Mouse (Mus musculus) macrophage (primary cell): ENCODE results near the gene Mfsd2b. TPM values are rescaled to one million over a fixed set of nuclear protein-coding genes. Genes with fewer than 3 reads are reported as not detected.

Experiments used
- polyA plus RNA-seq: library from polyadenylated mRNA; stranded (reverse); fragments of 250-400 nt; gene quantifications from 3 replicates; pipeline ENCODE4 v1.2.4, GENCODE M21; 2018; ENCODE audit warnings: inconsistent platforms

Mfsd2b gene
- polyA plus RNA-seq, 1 experiment from 2014 or later: 0.47 TPM

Other genes starting within 250 kb of the Mfsd2b start
- not detected in 3 replicates for gene Fam228a, start 135.9 kb downstream of the Mfsd2b start, polyA plus RNA-seq
- gene Pfn4, start 105.3 kb downstream of the Mfsd2b start, polyA plus RNA-seq: 0.16 TPM in 1 of 3 replicates, not detected in the others
- 0.11 TPM in 1 of 3 replicates, not detected in the others for gene Fam228b, start 105.1 kb downstream of the Mfsd2b start, polyA plus RNA-seq
- gene Sf3b6, start 56.8 kb downstream of the Mfsd2b start, polyA plus RNA-seq: 67.0 to 113 TPM (median 95.3 TPM) in 3 replicates
- 20.7 to 32.7 TPM (median 26.6 TPM) in 3 replicates for gene Fkbp1b, start 32.8 kb downstream of the Mfsd2b start, polyA plus RNA-seq
- gene Wdcp, start 31.1 kb downstream of the Mfsd2b start, polyA plus RNA-seq: 3.4 to 8.2 TPM (median 3.6 TPM) in 3 replicates
- gene Ubxn2a, start 33.3 kb upstream of the Mfsd2b start, polyA plus RNA-seq: 13.7 to 25.7 TPM (median 17.9 TPM) in 3 replicates
- gene Atad2b, start 43.0 kb upstream of the Mfsd2b start, polyA plus RNA-seq: 8.1 to 11.5 TPM (median 10.4 TPM) in 3 replicates